Mouse (Mus musculus) adrenal gland, postnatal 36 days (tissue): ENCODE results near the gene Wasl. TPM values are rescaled to one million over a fixed set of nuclear protein-coding genes. Genes with fewer than 3 reads are reported as not detected.

Experiments used
- DNase-seq, 2 experiments: peaks; one replicate each; pipeline ENCODE4 v3.0.0; 2021; ENCODE audit warnings: mixed read lengths in 1 of 2
- long read RNA-seq, 2 experiments: library from polyadenylated mRNA; stranded (forward); transcript quantifications; one replicate each; pipeline ENCODE4 v2.0.0; 2021; ENCODE audit warnings: borderline sequencing depth in 2 of 2
- total RNA-seq, 2 experiments: library from RNA; stranded (reverse); gene quantifications; 2 replicates each; pipeline ENCODE4 v1.2.3; 2021

Gene Wasl
- total RNA-seq, result 10 to 100 TPM; 57.7 to 70.4 TPM
- long read RNA-seq, experiment 1, full-length matches to known transcripts, result 1 of 37 reads
- long read RNA-seq, experiment 1, partial matches to known transcripts, result 26 of 37 reads
- long read RNA-seq, experiment 1, other reads (novel, unspliced or antisense), result 10 of 37 reads
- long read RNA-seq, experiment 2, full-length matches to known transcripts, result 2 of 5 reads
- long read RNA-seq, experiment 2, partial matches to known transcripts, result 3 of 5 reads
- long read RNA-seq, experiment 2, other reads (novel, unspliced or antisense), result 0 of 5 reads

- DNase-seq, result peak; percentile 99 to 100
These were observed at the start of gene Wasl for GRCm38 (mm10) chr6:24664867-24665458. Gene Wasl, minus strand, starts transcription at chr6:24665009.

GRCm38 (mm10) chr6:24707499-24707898 lies 42.7 kb upstream of the Wasl start:
- no peak for DNase-seq

GRCm38 (mm10) chr6:24707090-24707489 lies 42.3 kb upstream of the Wasl start:
- DNase-seq, result no peak

- DNase-seq, result no peak
These were observed 32.4 kb upstream of the Wasl start for GRCm38 (mm10) chr6:24697216-24697615.

DNA sequence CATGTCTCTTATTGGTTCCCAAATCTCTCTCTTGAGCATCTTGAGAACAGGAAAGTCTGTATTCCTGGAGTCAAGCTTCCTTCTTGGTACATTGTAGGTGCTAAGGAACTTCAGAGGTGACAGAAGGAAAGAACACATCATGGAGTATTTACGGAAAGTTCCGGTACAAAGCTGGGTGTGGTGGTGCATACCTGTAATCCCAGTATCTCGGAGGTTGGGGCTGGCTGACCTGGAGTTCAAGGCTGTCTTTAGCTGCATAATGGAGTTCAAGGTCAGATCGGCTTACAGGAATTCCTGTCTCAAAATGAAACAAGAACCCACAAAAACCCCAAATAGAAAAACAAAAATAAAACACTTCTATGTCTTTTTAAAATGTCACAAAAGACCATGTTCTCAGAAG lies 31.3 kb upstream of the Wasl start:
- no peak for DNase-seq

DNA sequence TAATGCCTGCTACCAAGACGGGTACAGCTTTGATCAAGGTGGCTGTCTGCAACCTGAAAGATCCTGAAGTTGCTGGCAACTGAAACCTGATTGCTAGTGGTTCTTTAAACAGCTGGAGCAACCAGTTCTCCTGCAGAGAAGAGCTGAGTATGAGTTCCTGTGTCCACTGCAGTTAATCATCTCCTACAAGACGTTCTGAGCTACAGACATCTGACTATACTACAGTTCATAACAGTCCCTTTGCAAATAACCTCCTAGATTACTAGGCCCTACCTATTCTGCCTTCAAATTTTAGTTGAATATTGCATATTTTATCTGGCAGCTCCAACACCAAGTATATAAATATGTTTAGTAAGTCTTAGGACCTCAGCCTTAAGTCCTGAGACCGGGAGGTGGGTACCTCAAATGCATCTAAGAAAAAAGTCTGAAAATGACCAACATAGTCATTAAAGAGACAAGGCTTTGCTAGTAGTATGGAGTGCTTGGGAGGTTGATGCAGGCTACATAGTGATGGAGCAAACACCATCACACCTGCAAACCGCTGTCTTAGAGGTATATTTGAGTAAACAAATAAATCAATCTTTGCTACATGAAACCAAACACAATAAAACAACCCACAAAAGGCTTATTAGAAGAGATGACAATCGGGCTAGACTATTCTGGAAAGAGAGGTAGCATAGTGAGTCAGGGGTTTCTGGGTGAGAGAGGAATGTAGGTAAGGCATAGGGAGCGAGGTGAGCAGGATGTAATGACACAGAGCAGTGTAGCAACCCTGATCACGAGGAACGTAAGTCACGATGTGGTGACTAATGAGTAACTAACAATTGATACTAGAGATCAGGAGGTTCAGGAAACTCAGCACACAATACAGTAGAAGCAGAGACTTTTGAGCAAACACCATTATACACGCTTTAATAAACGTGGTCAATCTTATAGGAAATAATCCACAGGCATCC lies 29.9 kb upstream of the Wasl start:
- no peak for DNase-seq

DNA sequence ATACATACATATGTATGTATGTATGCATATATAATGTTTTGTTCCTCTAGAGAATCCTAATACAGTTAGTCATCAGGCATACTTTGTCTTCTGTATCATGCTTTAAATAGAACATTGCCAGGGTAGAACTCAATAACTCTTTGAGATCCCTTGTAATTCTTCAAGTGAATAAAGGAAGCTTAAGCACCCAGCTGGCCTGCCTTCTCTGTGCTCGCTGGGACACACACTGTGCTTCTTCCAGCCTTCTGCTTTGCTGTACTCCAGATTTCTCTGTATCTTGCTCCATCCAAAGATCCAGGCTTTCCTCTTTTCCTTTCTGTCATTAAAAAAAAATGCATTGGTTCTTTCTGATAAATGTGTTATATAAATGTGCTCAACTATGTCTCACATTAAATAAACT lies 23.1 kb upstream of the Wasl start:
- no peak for DNase-seq

- no peak for DNase-seq
These were observed 18.3 kb upstream of the Wasl start for GRCm38 (mm10) chr6:24683113-24683512.

- DNase-seq, result no peak
These were observed 3.0 kb upstream of the Wasl start for GRCm38 (mm10) chr6:24667829-24668228.

DNA sequence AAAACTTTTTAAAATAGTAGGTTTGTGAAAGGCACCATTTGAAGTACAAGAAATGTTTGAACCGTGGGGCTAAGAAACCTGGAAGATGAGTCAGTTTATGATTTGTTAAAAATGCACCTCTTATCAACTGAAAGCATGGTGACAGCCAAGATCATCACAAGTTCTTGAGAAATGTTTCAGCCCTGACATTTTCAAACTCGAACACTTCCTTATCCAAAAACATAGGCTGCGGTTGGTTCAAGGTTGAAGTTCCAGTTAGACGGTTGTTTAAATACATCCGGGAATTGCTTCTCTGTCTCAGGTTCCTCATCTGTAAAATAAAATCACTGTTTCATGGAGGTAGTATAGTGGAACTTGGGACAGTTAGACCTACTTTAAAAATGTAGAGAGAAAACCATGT lies 1.4 kb upstream of the Wasl start:
- DNase-seq, result peak in 1 of 2 experiments; percentile 1

DNA sequence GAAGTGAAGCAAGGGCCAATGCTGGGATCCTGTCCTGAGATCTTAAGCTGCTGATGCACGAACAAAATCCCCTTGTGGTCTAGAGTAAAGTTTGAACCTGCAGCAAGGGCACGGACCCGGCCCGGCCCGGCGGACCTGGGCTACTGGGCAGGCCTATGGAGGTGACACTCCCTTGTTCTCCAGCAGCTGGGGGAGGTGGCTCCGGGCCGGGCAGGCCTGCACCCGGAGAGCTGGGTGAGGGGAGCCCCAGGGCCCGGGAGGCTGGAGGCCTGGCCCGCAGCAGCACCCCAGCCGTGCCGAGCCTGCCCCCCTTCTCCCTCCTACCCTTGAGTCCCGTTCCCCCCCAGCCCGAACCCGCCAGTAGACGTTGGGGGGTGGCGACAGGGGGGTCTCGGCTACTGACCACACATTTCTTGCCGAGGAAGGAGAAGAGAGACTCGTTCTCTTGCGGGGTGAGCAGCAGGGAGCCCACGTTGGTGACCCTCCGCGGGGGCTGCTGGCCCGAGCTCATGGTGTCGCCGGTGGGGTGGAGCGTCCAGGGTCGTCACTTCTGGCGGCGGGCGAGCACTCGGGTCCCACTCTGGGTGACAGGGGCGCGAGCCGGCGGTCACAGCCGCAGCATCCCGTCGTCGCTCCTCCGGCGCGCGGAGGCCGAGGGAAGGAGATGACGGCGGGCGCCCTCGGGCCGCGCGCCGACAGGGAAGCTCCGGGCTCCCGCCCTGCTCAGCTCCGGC lies 509 bp downstream of the Wasl start:
- peak; percentile 61 to 77 for DNase-seq

DNA sequence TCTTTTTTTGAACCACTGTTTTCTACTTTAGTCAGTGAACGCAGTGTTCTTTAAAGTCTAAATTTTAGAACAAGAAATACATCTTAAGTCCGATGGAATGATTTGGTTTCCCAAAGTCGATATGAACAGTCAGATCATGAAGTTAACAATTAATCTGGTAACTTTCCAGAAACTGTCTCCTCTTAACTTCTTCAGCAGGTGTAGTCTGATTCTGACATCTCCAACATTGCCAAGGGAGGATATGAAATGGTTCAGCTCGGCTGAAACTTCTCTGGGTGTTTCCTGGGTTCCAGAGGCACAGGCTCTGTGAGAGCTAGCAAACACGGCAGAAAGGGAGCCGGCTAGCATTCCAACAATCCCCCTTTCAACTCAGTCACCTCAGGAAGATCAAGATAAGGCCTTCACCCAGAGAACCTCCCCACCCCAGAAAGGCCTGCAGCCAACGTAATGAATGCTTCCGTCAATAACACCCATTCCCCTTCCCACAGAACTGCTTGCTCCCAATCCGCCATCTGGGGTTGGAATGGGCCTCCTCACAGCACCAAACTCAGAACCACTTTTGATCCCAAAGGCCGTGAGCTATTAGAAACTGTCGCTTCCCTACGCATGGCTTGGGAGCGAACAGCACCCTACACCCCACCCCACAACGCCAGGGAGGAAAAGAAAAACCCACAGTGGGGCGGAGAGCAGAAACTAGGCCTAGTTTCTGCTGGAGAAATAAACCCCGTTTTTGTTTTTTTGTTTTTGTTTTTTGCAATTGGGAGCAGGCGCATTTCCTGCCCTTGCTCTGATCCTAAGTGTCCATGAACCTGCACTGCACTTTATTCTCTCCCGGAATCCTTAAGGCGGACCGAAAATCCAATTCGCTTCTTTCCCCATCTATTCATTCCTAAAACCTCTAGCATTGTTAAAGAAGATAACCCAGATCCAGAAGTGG lies 1.3 kb downstream of the Wasl start:
- peak; percentile 14 to 41 for DNase-seq

- no peak for DNase-seq
These were observed 2.3 kb downstream of the Wasl start for GRCm38 (mm10) chr6:24662483-24662882.

DNA sequence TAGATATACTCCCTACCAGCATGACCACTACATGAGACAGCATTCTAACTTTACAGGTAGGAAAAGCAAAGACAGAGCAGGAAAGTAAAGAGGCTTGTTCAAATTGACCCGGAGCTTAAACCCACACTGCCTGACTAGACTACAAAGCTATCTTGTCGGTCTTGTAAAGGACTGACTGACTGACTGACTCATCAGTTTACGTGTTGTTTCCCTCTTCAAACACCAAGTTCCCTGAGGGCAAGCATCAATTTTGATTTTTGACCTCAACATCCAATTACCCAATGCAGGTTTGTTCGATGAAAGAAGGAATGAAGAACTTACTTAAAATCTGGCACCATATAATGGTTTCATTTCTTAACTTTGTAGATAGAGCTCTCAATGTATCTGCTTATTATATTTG lies 2.9 kb downstream of the Wasl start:
- no peak for DNase-seq

GRCm38 (mm10) chr6:24657647-24658387 lies 7.0 kb downstream of the Wasl start:
- peak in 1 of 2 experiments; percentile 23 for DNase-seq

DNA sequence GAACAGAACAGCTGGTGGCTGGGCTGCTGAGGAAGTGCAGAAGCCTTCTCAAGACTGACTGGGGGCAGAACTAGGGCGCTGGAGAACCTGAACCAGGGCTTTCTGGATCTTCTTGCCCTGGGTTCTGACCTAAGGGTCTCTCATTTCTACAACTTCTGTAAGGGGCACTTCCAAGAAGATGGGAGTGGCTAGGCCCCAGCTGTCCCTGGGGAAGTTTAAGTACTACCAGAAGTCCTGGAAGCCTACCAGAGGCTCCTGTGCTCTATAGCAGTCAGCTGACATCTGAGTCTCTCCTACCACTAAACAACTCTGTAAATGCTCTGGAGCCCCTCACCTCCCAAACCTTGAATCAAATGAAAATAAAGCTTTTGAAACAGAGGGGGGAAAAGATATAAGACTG lies 8.7 kb downstream of the Wasl start:
- no peak for DNase-seq

GRCm38 (mm10) chr6:24651538-24651937 lies 13.3 kb downstream of the Wasl start:
- no peak for DNase-seq

DNA sequence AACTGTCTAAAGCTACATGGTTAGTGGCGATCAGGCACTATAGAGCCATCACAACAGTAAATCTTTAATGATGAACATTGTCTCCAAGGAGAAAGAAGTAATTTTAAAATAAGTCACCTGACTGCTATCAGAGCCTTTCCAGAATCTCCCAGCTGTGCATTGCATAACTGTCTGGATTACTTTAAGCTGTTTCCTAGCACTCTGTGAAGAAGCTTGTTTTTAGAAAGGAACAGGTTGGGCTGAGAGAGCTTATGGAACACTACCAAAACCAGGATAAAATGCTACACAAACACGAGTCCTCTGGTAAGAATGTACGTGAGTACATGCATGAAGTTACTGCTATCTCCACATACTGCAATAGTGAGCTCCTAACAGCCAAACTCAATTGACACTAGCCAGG lies 14.1 kb downstream of the Wasl start:
- no peak for DNase-seq

DNA sequence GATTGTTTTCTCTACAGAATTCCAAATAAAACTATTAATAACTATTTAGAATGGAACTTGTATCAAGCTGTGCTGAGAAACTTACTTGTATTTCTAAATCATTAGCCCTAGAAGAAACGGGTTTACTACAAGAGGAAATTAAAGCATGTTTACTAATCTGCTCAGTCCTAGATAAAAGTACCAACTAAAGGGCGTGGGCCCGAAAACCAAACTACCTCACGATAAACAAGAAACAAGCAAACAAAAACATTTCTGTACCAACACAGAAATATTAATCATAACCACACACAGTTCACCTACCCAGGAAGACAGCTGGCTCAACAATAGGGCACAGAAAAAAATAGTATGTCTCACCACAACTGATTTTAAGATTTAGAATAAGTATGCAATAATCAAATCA lies 16.4 kb downstream of the Wasl start:
- no peak for DNase-seq

DNA sequence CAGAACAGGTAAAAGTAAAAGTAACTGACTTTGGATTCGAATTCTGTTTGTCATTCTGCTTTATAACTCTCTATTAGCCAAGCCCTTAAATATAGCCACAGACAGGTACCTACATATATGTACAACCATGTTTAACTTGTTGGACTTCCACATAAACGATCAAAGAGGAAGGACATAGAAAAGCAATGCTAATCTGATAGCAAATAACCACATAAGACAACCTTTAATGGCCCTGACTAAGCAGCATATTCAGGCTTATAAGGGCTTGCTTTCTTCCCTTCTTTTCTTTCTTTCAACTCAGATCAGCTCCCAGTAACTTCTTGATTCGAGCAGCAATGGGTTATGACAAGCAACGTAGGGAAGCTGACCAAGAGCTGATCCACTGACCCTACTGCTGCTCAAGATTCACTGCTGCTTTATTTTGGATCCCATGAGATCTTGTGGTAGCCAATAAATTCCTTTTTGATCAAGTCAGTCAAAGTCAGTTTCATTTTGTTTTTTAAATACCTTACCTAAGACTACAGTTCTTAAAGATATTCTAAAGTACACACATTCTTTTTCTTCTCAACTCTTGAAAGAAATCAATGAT lies 17.6 kb downstream of the Wasl start:
- no peak for DNase-seq
